Mouse (Mus musculus) lung, postnatal 0 days (tissue): ENCODE measurements around the gene Bcl3. TPM values are rescaled to one million over a fixed set of nuclear protein-coding genes. Genes with fewer than 3 reads are reported as not detected.
A peak's percentile ranks its signal among the peaks of the same experiment; 100 is the strongest.

Source experiments
- ATAC-seq: fragments of 200-750 bp; cut with Nextera tagmentation; 2 replicates; pipeline ENCODE4 v1.8.0; 2017; ENCODE audit warnings: moderate library complexity
- DNase-seq: peaks from one replicate; pipeline ENCODE4 v3.0.0-alpha.2; 2016; ENCODE audit warnings: low spot score
- H3K27ac ChIP-seq: fragments of 300-500 bp; sonication (generic); 2 replicates; pipeline ENCODE4 v1.5.1; 2014; ENCODE audit warnings: antibody characterized with exemption, mild to moderate bottlenecking, low read length, mixed read lengths
- H3K27me3 ChIP-seq: fragments of 300-500 bp; sonication (generic); replicated peaks from 2 replicates; pipeline ENCODE4 v1.6.1; 2014; ENCODE audit warnings: low read length, mixed read lengths; ENCODE audit not compliant: insufficient read depth
- H3K36me3 ChIP-seq: fragments of 300-500 bp; sonication (generic); 2 replicates; pipeline ENCODE4 v1.6.1; 2014; ENCODE audit warnings: low read length, mixed read lengths; ENCODE audit not compliant: insufficient read depth
- H3K4me1 ChIP-seq: fragments of 300-500 bp; sonication (generic); 2 replicates; pipeline ENCODE4 v1.6.1; 2014; ENCODE audit warnings: antibody characterized with exemption, low read depth, low read length, mixed read lengths; ENCODE audit not compliant: insufficient read depth
- H3K4me2 ChIP-seq: fragments of 300-500 bp; sonication (generic); replicated peaks from 2 replicates; pipeline ENCODE4 v1.6.1; 2014; ENCODE audit warnings: low read depth, mild to moderate bottlenecking, low read length, moderate library complexity, mixed read lengths
- H3K4me3 ChIP-seq: fragments of 300-500 bp; sonication (generic); 2 replicates; pipeline ENCODE4 v1.5.1; 2014; ENCODE audit warnings: low read depth, low read length
- H3K9ac ChIP-seq: fragments of 300-500 bp; sonication (generic); replicated peaks from 2 replicates; pipeline ENCODE4 v1.6.1; 2014; ENCODE audit warnings: low read depth, mild to moderate bottlenecking
- H3K9me3 ChIP-seq: fragments of 300-500 bp; sonication (generic); 2 replicates; pipeline ENCODE4 v1.6.1; 2016; ENCODE audit warnings: low read length, mixed read lengths
- CTCF ChIP-seq: IDR thresholded peaks from 2 replicates; pipeline ENCODE4 v1.5.1; 2016; ENCODE audit warnings: antibody characterized with exemption, mild to moderate bottlenecking
- EP300 ChIP-seq: IDR thresholded peaks from 2 replicates; pipeline ENCODE4 v1.6.1; 2016; ENCODE audit warnings: antibody characterized with exemption, mild to moderate bottlenecking, control low read depth
- WGBS: fragments of 180-500 bp; shearing (Covaris S2); extraction: QIAGEN DNeasy Blood & Tissue Kit; methylation state at CpG from one replicate; pipeline ENCODE4 v1.1.7; 2014; 5-methylcytosine and 5-hydroxymethylcytosine counted together
- polyA plus RNA-seq: library from polyadenylated mRNA; unstranded; fragments of >200 nt; fragmentation: Nextera tagmentation; extraction: Ambion mirVana; gene quantifications from 2 replicates; pipeline ENCODE4 v1.2.1, GENCODE M21; 2015

The Bcl3 gene
- polyA plus RNA-seq, 1 experiment from 2014 or later: 8.3 TPM

DNA sequence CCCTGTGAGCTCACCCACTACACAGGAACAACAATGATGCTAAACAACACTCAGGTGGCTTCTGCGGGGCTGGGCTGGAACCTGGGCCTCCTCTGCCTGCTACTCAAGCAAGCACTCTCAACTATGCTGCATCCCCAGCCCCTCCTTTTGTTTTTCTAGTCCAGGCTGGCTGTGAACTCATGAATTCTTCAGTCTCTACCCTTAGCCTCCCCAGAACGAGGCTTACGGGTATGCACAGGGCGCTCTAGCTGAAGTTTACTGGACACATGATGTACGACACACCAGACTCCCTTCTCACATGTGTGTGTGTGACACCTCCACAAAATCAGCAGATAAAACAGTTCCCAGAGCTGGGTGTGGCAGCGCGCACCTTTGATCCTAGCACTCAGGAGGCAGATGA lies 3.7 kb downstream of the Bcl3 start:
- Histone ChIP-seq H3K27ac (peak overlapping the region; percentile 28; the same call in 1 of the 2 replicates), H3K4me3 (no peak overlapping the region), H3K36me3 (no peaks in the 10 kb centered on the region), H3K27me3 (no peaks in the 10 kb centered on the region), H3K4me2 (no peak overlapping the region), H3K9me3 (no peaks in the 10 kb centered on the region), H3K9ac (no peak overlapping the region), H3K4me1 (peaks cover 34% of the 10 kb centered on the region; the same call in 1 of the 2 replicates)
- TF ChIP-seq CTCF (no peak), EP300 (no peak)
- DNase-seq: no peak
- ATAC-seq: no peak
- WGBS: 79% methylated on average over 7 of the region's 7 CpGs

DNA sequence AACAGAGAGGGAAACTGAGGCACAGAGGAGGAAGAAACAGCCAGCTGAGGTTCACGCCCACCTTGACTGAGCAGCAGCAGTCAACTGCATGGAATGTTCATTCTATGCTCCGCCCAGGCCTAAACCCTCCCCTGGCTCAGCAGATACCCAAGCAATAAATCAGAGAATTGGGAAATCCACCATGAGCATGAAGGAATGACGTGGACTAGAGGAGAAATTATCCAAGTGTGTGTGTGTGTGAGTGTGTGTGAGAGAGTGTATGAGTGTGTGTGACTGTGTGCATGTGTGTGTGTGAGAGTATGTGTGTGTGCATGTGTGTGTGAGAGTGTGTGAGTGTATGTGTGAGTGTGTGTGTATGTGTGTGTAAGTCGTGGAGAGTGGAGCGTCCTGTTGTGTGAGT lies 4.1 kb downstream of the Bcl3 start:
- H3K27me3 ChIP-seq: no peaks in the 10 kb centered on the region
- no peak overlapping the region for H3K9ac ChIP-seq
- H3K36me3 ChIP-seq: no peaks in the 10 kb centered on the region
- H3K4me2 ChIP-seq: no peak overlapping the region
- H3K27ac ChIP-seq: peak overlapping the region; percentile 94
- ATAC-seq (peak; percentile 34), DNase-seq (peak; percentile 95)
- H3K4me1 ChIP-seq: peaks cover 30% of the 10 kb centered on the region; the same call in 1 of the 2 replicates
- H3K9me3 ChIP-seq: no peaks in the 10 kb centered on the region
- WGBS: 59% methylated on average over 5 of the region's 5 CpGs
- no peak overlapping the region for H3K4me3 ChIP-seq
- TF ChIP-seq EP300 (peak; percentile 86), CTCF (no peak)

DNA sequence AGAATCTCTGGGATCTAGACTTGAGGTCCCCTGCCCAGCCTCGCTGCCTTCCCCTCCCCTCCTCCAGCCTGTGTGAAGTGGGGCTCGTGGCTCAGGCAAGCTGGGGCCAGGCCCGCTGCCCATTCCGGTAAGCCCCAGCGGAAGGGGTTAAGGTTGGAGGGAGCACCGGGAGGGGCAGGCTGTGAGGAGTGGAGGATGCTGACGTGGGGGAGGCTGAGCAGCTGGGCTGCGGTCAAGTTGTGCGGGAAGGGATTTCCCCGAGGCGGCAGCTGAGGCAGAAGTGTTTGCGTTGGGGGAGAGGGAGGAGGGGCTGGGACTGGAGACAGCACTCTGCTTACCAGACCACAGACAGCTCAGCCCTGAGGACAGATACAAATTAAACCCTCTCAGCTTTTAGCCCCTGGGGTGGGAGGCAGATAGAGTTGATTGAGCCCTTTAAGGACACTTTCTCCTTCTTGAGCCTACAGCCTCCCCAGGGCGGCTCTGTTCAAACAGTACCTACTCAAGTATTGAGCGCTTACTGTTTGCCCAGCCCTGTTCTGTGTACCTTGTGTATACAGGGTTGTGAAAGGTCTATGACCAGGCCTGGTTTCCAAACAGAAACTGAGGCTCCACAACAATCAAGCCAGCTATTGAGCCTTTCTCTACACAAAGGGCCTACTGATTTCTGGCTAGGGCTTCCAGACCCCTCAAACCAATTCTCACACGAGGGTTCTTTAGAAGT lies 5.0 kb downstream of the Bcl3 start:
- WGBS: 7% methylated on average over 15 of the region's 15 CpGs
- Histone ChIP-seq H3K27ac (peak overlapping the region; percentile 94), H3K4me1 (peaks cover 25% of the 10 kb centered on the region; the same call in 1 of the 2 replicates), H3K36me3 (no peaks in the 10 kb centered on the region), H3K4me2 (peak overlapping the region; percentile 67), H3K27me3 (no peaks in the 10 kb centered on the region), H3K4me3 (peak overlapping the region; percentile 45), H3K9me3 (no peaks in the 10 kb centered on the region), H3K9ac (peak overlapping the region; percentile 48)
- peak; percentile 79 for ATAC-seq
- no peak for TF ChIP-seq CTCF
- peak; percentile 77 for TF ChIP-seq EP300
- DNase-seq: peak; percentile 97

- peak; percentile 98 for DNase-seq
- Histone ChIP-seq H3K27me3 (no peaks in the 10 kb centered on the region), H3K9me3 (no peaks in the 10 kb centered on the region), H3K27ac (peak overlapping the region; percentile 94), H3K4me3 (peak overlapping the region; percentile 45), H3K36me3 (no peaks in the 10 kb centered on the region), H3K9ac (peak overlapping the region; percentile 48), H3K4me1 (peaks cover 20% of the 10 kb centered on the region; the same call in 1 of the 2 replicates), H3K4me2 (peak overlapping the region; percentile 67)
- TF ChIP-seq CTCF: no peak
- TF ChIP-seq EP300: peak; percentile 79
- 0% methylated on average over 28 of the region's 28 CpGs for WGBS
- ATAC-seq: peak; percentile 79
Observed at GRCm38 (mm10) chr7:19816224-19816771, 6.3 kb downstream of the Bcl3 start.

DNA sequence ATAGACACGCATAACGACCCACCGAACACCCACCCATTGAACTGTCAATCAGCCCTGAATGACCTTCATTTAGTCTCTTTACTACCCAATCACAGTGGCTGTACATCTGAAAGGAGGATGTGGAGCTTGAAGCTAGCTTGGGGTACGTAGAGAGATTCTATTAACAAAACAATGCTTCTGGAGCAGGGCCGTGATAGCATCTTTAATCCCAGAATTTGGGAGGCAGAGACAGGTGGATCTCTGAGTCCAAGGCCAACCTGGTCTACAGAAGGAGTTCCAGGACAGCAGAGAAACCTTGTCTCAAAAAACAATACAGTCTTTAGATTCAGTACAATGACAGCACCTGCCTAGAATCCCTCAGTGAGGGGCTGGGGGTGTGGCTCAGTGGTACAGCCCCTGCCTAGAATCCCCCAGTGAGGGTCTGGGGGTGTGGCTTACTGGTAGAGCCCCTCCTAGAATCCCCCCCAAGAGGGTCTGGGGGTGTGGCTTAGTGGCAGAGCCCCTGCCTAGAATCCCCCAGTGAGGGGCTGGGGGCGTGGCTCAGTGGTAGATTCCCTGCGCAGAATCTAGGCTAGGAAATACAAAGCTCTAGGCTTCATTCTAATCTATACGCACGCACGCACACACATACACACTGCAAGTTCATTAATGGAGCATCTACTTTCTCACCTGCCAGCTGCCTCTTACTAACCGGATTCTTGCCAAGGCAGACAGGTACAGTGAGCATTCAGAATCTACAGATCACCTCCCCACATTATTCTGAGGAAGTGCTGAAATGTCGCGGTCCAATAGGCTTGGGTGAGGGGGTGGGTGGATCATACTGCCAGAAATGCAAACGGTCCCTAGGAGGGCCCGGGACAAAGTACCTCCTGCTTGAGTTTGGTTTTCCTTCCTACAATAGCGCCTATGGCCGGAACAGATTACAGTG lies 7.0 kb downstream of the Bcl3 start:
- H3K4me1 ChIP-seq: peaks cover 20% of the 10 kb centered on the region; the same call in 1 of the 2 replicates
- DNase-seq (no peak), ATAC-seq (peak; percentile 5)
- no peak for TF ChIP-seq EP300
- TF ChIP-seq CTCF: no peak
- H3K36me3 ChIP-seq: no peaks in the 10 kb centered on the region
- WGBS: 34% methylated on average over 17 of the region's 17 CpGs
- H3K9ac ChIP-seq: peak overlapping the region; percentile 48; the same call in 1 of the 2 replicates
- H3K4me3 ChIP-seq: peak overlapping the region; percentile 45
- peak overlapping the region; percentile 67 for H3K4me2 ChIP-seq
- no peaks in the 10 kb centered on the region for H3K9me3 ChIP-seq
- no peaks in the 10 kb centered on the region for H3K27me3 ChIP-seq
- H3K27ac ChIP-seq: peak overlapping the region; percentile 94
